Mouse (Mus musculus) E14TG2a.4 (cell line): ENCODE measurements around the gene Plau.

Source experiments
- CTCF ChIP-seq: conservative IDR thresholded peaks from 2 replicates; pipeline ENCODE4 v1.5.1; 2014; ENCODE audit warnings: low read length
- NANOG ChIP-seq: IDR thresholded peaks from 2 replicates; pipeline ENCODE4 v1.6.1; 2014; ENCODE audit warnings: borderline replicate concordance, low read length, mixed read lengths

DNA sequence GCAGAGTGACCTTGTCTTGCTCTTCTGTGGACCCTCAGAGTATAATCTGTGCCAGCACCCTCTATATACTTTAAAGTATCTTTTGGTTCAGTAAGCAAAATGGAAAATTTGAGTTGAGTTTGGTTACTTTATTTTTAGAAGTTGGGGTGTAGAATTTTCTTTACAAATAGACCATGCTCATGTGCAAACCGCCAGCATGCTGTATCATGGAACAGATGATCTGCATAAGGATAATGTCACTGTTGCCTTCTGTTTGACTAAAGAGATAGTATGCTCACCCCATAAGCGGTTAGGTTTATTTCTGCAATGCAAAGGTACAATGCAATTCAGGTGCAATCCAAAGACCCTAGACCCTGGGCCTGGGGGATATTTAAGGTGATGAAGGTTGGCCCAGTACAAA is 10.9 kb upstream of the Plau start:
- TF ChIP-seq CTCF: no peak
- no peak for TF ChIP-seq NANOG
